Mouse (Mus musculus) adrenal gland, postnatal 0 days (tissue): Measurements from ENCODE around the gene Dynlt1f. TPM values are rescaled to one million over a fixed set of nuclear protein-coding genes. Genes with fewer than 3 reads are reported as not detected.

Source experiments
- polyA plus RNA-seq: library from polyadenylated mRNA; unstranded; fragments of >200 nt; fragmentation: Nextera tagmentation; extraction: Ambion mirVana; gene quantifications from 2 replicates; pipeline ENCODE4 v1.2.1, GENCODE M21; 2015

Dynlt1f gene
- 332 and 402 TPM in 2 replicates for polyA plus RNA-seq

GRCm38 (mm10) chr17:6655567-6656281, at the start of gene Dynlt1f:
TSS of gene Dynlt1f (minus strand) at chr17:6655900.

GRCm38 (mm10) chr17:6658801-6659200, 3.1 kb upstream of the Dynlt1f start, which contains the start of gene Sytl3:
TSS of gene Sytl3 (plus strand) at chr17:6659093.

GRCm38 (mm10) chr17:6601204-6601911, 54.3 kb downstream of the Dynlt1f start, which contains the start of gene Dynlt1c:
TSS of gene Dynlt1c (plus strand) at chr17:6601671.

Other genes starting within 250 kb of the Dynlt1f start
- 1,331 and 1,614 TPM in 2 replicates for gene Dynlt1b, start 225.8 kb downstream of the Dynlt1f start, polyA plus RNA-seq
- 16.8 and 29.0 TPM in 2 replicates for gene Dynlt1c, start 54.2 kb downstream of the Dynlt1f start, polyA plus RNA-seq
- gene Sytl3, start 3.2 kb upstream of the Dynlt1f start, polyA plus RNA-seq = 0.11 TPM in 1 of 2 replicates, not detected in the other
- gene Ezr, start 126.9 kb upstream of the Dynlt1f start, polyA plus RNA-seq = 25.2 and 29.9 TPM in 2 replicates